Mouse (Mus musculus): Measurements from ENCODE around the gene Ubqln4. TPM values are rescaled to one million over a fixed set of nuclear protein-coding genes. Genes with fewer than 3 reads are reported as not detected.

Gene Ubqln4
- polyA plus RNA-seq, 1 experiment, result 32.5 TPM

DNA sequence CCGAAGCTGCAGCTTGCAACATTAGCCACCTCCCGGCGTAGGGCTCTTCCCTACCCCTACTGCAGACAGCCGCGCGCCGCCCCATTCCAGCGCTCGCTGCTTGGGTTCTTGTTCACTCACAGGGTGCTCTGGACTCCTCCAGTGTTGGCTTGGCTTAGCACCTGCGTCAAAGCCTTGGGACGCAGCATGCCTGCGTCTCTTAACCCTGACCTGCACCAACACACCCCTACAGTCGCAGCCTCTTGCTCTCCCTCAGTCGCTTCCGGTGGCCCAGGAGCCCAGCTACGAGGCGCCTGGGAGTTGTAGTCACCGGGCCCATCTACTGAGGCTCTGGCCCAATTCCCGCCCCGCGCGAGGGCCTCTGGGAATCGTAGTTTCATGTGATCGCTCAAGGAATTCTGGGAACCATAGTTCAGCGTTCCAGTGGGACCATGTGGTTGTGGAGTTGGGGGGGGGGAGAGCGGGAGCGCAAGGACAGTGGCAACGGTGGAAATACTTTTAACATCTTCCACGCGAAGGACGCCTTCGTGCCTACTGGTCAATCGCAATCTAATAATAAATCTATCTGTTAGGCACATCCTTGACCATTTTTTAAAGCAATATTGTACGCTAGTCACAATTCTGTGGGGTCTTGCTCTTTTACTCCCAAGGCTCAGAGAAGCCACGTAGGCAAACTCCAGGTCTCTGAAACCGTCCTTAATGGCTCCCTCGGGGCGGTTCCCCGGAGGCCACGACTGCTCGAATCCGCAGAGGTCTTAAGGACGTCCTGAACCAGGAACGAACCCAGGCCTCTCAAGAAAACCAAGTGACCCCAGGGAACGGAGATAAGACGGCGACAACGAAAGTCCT is 658 bp upstream of the Ubqln4 start, which contains the start of gene Lamtor2:
Gene Lamtor2 (minus strand): TSS at position 399 of the 849 bp plus-strand sequence.
- peak within 1 kb of the TSS; percentile 99 for H3K4me3 ChIP-seq (ENCODE audit: extremely low read depth, insufficient read depth, insufficient read length)
- no peaks in the 10 kb centered on the region for H3K27me3 ChIP-seq (ENCODE audit: control insufficient read depth, insufficient read depth, low read length)
- WGBS, result under 1% methylated on average over 48 of the region's 48 CpGs
- H3K4me1 ChIP-seq (ENCODE audit: control insufficient read depth, insufficient read depth, insufficient read length), result 0 out of 2 replicates have a peak, but pooled peaks cover 4% of the 10 kb centered on the region
- DNase-seq (ENCODE audit: low read depth in 1 of 2, low spot score in 2 of 2), result peak; percentile 81 to 96
- TF ChIP-seq POLR2A (IDR thresholded peaks at IDR 0.05; ENCODE audit: low read depth, low read length), result peak; percentile 64; the same call in 1 of the 2 replicates
- TF ChIP-seq CTCF (IDR thresholded peaks at IDR 0.05; ENCODE audit: extremely low read depth, insufficient read depth, insufficient read length, insufficient replicate concordance), result no peak
- H3K27ac ChIP-seq (ENCODE audit: insufficient read depth, low read length), result peak within 1 kb of the TSS; percentile 92
- H3K36me3 ChIP-seq (ENCODE audit: control insufficient read depth, insufficient read depth, low read length), result peaks cover 5% of the 10 kb centered on the region; the same call in 1 of the 2 replicates

DNA sequence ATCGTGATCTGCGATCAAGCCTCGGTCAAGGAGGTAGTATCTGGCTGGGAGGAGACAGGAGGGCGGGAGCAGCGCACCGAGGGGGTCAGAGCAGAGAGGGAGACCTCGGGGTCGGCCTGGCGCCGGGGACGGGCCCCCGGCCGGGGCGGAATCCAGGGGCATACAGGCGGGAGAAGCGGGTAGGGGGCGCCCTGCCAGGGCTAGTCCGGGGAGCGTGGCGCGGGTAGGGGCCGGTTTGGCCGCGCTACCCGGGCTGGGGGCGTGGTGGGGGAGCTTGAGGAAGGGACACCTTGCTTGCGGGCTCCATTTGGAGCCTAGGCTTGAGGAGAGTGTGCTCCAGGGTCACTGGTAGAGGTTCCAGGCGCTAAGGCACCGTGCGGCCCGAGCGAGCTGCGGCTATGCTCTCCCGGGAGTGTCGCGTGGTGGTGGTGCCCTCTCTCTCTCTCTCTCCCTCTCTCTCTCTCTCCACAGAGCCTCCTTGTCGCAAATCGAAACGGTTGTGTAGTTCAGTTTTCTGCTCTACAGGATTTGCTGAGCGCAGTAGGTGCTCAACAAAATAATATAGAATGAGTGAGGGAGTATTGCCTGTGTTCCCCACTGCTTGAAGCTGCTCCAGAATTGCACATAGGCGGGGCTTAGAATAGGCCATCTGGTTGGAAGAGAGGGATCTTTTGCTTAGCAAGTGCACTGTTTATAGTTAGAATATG is 475 bp downstream of the Ubqln4 start:
- TF ChIP-seq POLR2A (IDR thresholded peaks at IDR 0.05; ENCODE audit: low read depth, low read length), result no peak
- TF ChIP-seq CTCF (IDR thresholded peaks at IDR 0.05; ENCODE audit: extremely low read depth, insufficient read depth, insufficient read length, insufficient replicate concordance), result 0 out of 2 replicates have a peak, but pooled peaks have one; percentile 1
- DNase-seq (ENCODE audit: low read depth in 1 of 2, low spot score in 2 of 2), result peak; percentile 23 to 60
- H3K27ac ChIP-seq (ENCODE audit: insufficient read depth, low read length), result peak overlapping the region; percentile 86
- no peaks in the 10 kb centered on the region for H3K27me3 ChIP-seq (ENCODE audit: control insufficient read depth, insufficient read depth, low read length)
- peaks cover 6% of the 10 kb centered on the region; the same call in 1 of the 2 replicates for H3K36me3 ChIP-seq (ENCODE audit: control insufficient read depth, insufficient read depth, low read length)
- peak overlapping the region; percentile 99 for H3K4me3 ChIP-seq (ENCODE audit: extremely low read depth, insufficient read depth, insufficient read length)
- 0 out of 2 replicates have a peak, but pooled peaks cover 4% of the 10 kb centered on the region for H3K4me1 ChIP-seq (ENCODE audit: control insufficient read depth, insufficient read depth, insufficient read length)
- under 1% methylated on average over 41 of the region's 41 CpGs for WGBS

GRCm38 (mm10) chr3:88555069-88555605 is 1.6 kb downstream of the Ubqln4 start:
- no peak overlapping the region for H3K27ac ChIP-seq (ENCODE audit: insufficient read depth, low read length)
- H3K4me1 ChIP-seq (ENCODE audit: control insufficient read depth, insufficient read depth, insufficient read length), result 0 out of 2 replicates have a peak, but pooled peaks cover 4% of the 10 kb centered on the region
- H3K27me3 ChIP-seq (ENCODE audit: control insufficient read depth, insufficient read depth, low read length), result no peaks in the 10 kb centered on the region
- TF ChIP-seq CTCF (IDR thresholded peaks at IDR 0.05; ENCODE audit: extremely low read depth, insufficient read depth, insufficient read length, insufficient replicate concordance), result no peak
- no peak for TF ChIP-seq POLR2A (IDR thresholded peaks at IDR 0.05; ENCODE audit: low read depth, low read length)
- WGBS, result 97% methylated on average over 5 of the region's 5 CpGs
- no peak overlapping the region for H3K4me3 ChIP-seq (ENCODE audit: extremely low read depth, insufficient read depth, insufficient read length)
- H3K36me3 ChIP-seq (ENCODE audit: control insufficient read depth, insufficient read depth, low read length), result peaks cover 9% of the 10 kb centered on the region
- DNase-seq (ENCODE audit: low read depth in 1 of 2, low spot score in 2 of 2), result no peak

- Histone ChIP-seq H3K4me1 (ENCODE audit: control insufficient read depth, insufficient read depth, insufficient read length) (0 out of 2 replicates have a peak, but pooled peaks cover 4% of the 10 kb centered on the region), H3K36me3 (ENCODE audit: control insufficient read depth, insufficient read depth, low read length) (peaks cover 10% of the 10 kb centered on the region), H3K4me3 (ENCODE audit: extremely low read depth, insufficient read depth, insufficient read length) (no peak overlapping the region), H3K27me3 (ENCODE audit: control insufficient read depth, insufficient read depth, low read length) (no peaks in the 10 kb centered on the region), H3K27ac (ENCODE audit: insufficient read depth, low read length) (no peak overlapping the region)
- 98% methylated on average over 6 of the region's 6 CpGs for WGBS
- no peak for TF ChIP-seq CTCF (IDR thresholded peaks at IDR 0.05; ENCODE audit: extremely low read depth, insufficient read depth, insufficient read length, insufficient replicate concordance)
- TF ChIP-seq POLR2A (IDR thresholded peaks at IDR 0.05; ENCODE audit: low read depth, low read length), result no peak
- no peak for DNase-seq (ENCODE audit: low read depth in 1 of 2, low spot score in 2 of 2)
These were observed 2.2 kb downstream of the Ubqln4 start for GRCm38 (mm10) chr3:88555731-88556130.

- no peak overlapping the region for H3K4me3 ChIP-seq (ENCODE audit: extremely low read depth, insufficient read depth, insufficient read length)
- WGBS, result 96% methylated on average over 8 of the region's 8 CpGs
- no peak for DNase-seq (ENCODE audit: low read depth in 1 of 2, low spot score in 2 of 2)
- peaks cover 11% of the 10 kb centered on the region for H3K36me3 ChIP-seq (ENCODE audit: control insufficient read depth, insufficient read depth, low read length)
- H3K4me1 ChIP-seq (ENCODE audit: control insufficient read depth, insufficient read depth, insufficient read length), result 0 out of 2 replicates have a peak, but pooled peaks cover 2% of the 10 kb centered on the region
- H3K27ac ChIP-seq (ENCODE audit: insufficient read depth, low read length), result no peak overlapping the region
- TF ChIP-seq POLR2A (IDR thresholded peaks at IDR 0.05; ENCODE audit: low read depth, low read length) (no peak), CTCF (IDR thresholded peaks at IDR 0.05; ENCODE audit: extremely low read depth, insufficient read depth, insufficient read length, insufficient replicate concordance) (no peak)
- no peaks in the 10 kb centered on the region for H3K27me3 ChIP-seq (ENCODE audit: control insufficient read depth, insufficient read depth, low read length)
These were observed 3.1 kb downstream of the Ubqln4 start for GRCm38 (mm10) chr3:88556616-88557015.

DNA sequence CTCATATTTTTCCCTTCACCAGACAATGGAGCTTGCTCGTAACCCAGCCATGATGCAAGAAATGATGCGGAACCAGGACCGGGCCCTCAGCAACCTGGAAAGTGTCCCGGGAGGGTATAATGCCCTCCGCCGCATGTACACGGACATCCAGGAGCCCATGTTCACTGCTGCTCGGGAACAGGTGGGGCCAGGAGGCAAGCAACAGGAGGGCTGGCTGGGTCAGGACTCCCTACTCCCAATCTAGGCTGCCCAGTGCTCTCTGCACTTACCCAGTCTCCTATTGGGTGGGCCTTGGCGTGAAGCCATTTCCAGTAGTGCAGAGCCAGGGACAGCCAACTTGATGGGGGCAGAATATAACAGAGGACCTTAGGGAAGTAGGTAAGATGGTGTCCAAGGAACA is 6.0 kb downstream of the Ubqln4 start:
- WGBS, result 96% methylated on average over 9 of the region's 9 CpGs
- H3K36me3 ChIP-seq (ENCODE audit: control insufficient read depth, insufficient read depth, low read length), result peaks cover 24% of the 10 kb centered on the region
- H3K27ac ChIP-seq (ENCODE audit: insufficient read depth, low read length), result no peak overlapping the region

More for the DNA sequence above, 6.0 kb downstream of the Ubqln4 start:
- no peaks in the 10 kb centered on the region for H3K27me3 ChIP-seq (ENCODE audit: control insufficient read depth, insufficient read depth, low read length)
- DNase-seq (ENCODE audit: low read depth in 1 of 2, low spot score in 2 of 2), result no peak
- H3K4me3 ChIP-seq (ENCODE audit: extremely low read depth, insufficient read depth, insufficient read length), result no peak overlapping the region
- H3K4me1 ChIP-seq (ENCODE audit: control insufficient read depth, insufficient read depth, insufficient read length), result no peaks in the 10 kb centered on the region
- TF ChIP-seq CTCF (IDR thresholded peaks at IDR 0.05; ENCODE audit: extremely low read depth, insufficient read depth, insufficient read length, insufficient replicate concordance), result no peak
- no peak for TF ChIP-seq POLR2A (IDR thresholded peaks at IDR 0.05; ENCODE audit: low read depth, low read length)
